Mouse (Mus musculus) A20 (cell line): Measurements from ENCODE around the gene Slc9c1.
"Not testable (repeated sequence)": the region's sequence is repeated elsewhere in the genome, so short reads cannot be mapped to it uniquely, and the experiment has no call there.

Source experiments
- DNase-seq: peaks from one replicate; pipeline ENCODE4 v3.0.0-alpha.2; 2011; ENCODE audit warnings: low read depth, low spot score

Gene Slc9c1

GRCm38 (mm10) chr16:45535009-45535408 is at the start of gene Slc9c1:
Gene Slc9c1, plus strand, starts transcription at chr16:45535309.
- no peak for DNase-seq

DNA sequence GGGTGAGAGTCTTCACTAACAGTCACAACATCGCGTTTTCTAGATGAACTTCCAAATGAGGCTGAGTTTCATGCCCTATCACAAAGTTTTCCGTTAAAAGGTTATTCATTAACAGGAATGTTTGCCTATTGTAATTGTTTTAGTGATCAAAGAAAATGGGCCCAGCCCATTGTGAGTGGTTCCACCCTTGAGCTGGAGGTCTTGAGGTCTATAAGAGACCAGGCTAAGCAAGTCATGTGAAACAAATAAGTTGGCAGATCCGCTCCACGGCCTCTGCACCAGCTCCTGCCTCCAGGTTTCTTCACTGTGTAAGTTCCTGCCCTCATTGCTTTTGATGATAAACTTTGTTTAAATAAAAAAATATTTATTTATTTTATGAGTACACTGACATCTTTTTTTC is 42.2 kb upstream of the Slc9c1 start, which contains the start of gene Gm609:
TSS of gene Gm609 (minus strand) at position 43 of the 400 bp plus-strand sequence.
- DNase-seq, result no peak

DNA sequence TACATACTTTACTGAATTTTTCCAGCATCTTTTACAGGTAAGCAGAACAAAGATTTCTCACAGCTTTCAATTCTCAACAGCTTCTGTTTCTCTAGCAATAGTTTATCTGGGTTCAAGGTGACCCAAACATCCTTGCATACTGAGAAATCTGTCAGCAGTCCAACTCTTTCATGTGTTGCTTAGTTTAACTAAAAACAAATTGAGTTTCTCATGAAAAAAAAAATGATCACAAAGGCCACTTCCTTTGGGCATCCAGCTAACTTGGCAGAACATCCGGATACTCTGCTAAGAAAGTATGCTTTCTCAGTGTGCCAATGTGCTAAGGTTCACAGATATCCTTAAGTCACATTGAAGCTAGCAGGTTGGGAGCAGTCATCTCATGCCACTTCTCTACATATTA is 39.8 kb upstream of the Slc9c1 start:
- DNase-seq, result no peak

- DNase-seq, result no peak
Measured at GRCm38 (mm10) chr16:45525551-45525950, 9.6 kb upstream of the Slc9c1 start.

- no peak for DNase-seq
Measured at GRCm38 (mm10) chr16:45531950-45532349, 3.2 kb upstream of the Slc9c1 start, which contains the start of gene Gm17783. Gene Gm17783, minus strand, starts transcription at chr16:45532050.

- not testable (repeated sequence) for DNase-seq
Measured at GRCm38 (mm10) chr16:45538342-45538741, 3.2 kb downstream of the Slc9c1 start.

GRCm38 (mm10) chr16:45542108-45542507 is 7.0 kb downstream of the Slc9c1 start:
- no peak for DNase-seq

- peak; percentile 22 for DNase-seq
Measured at GRCm38 (mm10) chr16:45544341-45544740, 9.2 kb downstream of the Slc9c1 start.

DNA sequence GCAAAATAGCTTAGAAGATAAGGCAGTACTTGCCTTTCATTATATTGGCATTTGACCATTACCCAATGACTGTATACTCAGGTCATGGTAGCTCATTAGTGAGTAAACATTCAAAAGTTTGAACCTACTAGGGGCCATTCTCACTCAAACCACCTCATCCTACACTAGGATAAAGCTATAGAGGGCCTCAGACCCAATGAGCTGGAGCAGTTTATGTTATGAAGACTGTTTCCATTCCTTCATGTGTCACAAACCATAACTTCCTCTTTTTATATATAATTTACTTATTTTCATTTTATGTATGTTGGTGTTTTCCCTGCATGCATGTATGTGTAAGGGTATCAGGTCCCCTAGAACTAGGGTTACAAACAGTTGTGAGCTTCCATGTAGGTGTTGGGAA is 12.9 kb downstream of the Slc9c1 start:
- peak; percentile 53 for DNase-seq

- DNase-seq, result no peak
Measured at GRCm38 (mm10) chr16:45551579-45551978, 16.5 kb downstream of the Slc9c1 start.

GRCm38 (mm10) chr16:45561747-45562146 is 26.6 kb downstream of the Slc9c1 start:
- no peak for DNase-seq

GRCm38 (mm10) chr16:45572307-45572706 is 37.2 kb downstream of the Slc9c1 start:
- no peak for DNase-seq

GRCm38 (mm10) chr16:45579883-45580282 is 44.8 kb downstream of the Slc9c1 start:
- DNase-seq, result no peak

GRCm38 (mm10) chr16:45582512-45582911 is 47.4 kb downstream of the Slc9c1 start:
- DNase-seq, result peak; percentile 79

GRCm38 (mm10) chr16:45593656-45594055 is 58.5 kb downstream of the Slc9c1 start:
- DNase-seq, result no peak

GRCm38 (mm10) chr16:45595494-45595893 is 60.4 kb downstream of the Slc9c1 start:
- no peak for DNase-seq

- peak; percentile 77 for DNase-seq
Measured at GRCm38 (mm10) chr16:45608481-45608954, 73.4 kb downstream of the Slc9c1 start.

GRCm38 (mm10) chr16:45609300-45609699 is 74.2 kb downstream of the Slc9c1 start:
- peak; percentile 90 for DNase-seq

DNA sequence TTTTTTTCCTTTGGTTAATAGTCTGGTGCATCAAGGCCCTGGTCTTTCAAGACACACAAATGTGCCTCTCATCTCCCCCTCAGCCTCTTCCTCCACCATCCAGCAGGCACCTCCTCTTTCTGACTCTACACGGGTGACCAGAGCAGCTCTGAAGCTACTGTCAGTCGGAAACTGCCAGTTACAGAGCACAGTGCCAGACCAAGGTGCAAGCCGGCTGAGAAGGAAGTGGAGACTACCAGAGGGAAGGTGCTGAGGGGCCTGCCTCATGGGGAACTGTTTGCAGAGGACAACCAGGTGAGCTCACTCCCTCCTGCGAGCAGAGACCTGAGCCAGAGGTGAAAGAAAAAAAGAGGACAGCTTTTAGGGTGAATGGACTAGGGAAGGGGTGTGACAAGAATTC is 75.2 kb downstream of the Slc9c1 start, which contains the start of gene Gcsam:
TSS of gene Gcsam (plus strand) at position 114 of the 400 bp plus-strand sequence.
- peak; percentile 87 for DNase-seq

DNA sequence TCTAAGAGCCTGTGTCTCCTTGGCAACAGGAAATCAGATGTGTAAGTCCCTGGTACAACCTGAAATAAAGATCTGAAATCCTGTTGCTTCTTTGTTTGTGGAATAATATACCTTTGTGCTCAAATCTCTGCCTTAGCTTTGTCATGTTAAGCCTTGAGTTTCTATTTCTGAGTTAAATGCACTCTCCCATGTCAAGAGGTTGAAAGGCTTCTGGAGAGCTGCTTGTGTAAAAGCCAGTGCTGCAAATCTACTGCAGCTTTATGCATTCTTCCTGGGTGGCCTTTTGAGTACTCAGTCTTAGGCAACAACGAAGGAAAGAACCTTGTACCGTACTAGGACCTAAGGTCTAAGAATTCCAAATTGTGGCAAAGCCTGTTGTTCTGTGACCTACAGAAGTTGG is 78.1 kb downstream of the Slc9c1 start:
- DNase-seq, result no peak

DNA sequence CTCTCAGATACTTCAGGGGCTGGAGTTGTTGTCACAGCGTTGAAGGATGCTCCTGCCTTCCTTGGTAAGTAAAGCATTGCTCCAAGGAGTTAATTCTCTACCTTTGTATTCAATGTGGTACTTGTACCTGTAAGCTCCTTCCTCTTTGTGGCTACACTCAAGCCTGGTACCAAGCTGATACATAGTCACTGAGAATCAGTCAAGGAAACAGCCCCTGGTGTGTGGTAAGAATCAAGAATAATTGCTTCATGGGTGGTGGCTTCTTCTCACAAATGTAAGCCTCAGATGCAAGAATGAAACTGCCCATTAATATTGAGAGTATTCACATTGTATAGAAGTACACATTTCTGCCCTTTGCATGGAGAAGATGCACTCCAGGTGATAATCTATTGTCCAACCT is 80.8 kb downstream of the Slc9c1 start:
- DNase-seq, result peak; percentile 69

DNA sequence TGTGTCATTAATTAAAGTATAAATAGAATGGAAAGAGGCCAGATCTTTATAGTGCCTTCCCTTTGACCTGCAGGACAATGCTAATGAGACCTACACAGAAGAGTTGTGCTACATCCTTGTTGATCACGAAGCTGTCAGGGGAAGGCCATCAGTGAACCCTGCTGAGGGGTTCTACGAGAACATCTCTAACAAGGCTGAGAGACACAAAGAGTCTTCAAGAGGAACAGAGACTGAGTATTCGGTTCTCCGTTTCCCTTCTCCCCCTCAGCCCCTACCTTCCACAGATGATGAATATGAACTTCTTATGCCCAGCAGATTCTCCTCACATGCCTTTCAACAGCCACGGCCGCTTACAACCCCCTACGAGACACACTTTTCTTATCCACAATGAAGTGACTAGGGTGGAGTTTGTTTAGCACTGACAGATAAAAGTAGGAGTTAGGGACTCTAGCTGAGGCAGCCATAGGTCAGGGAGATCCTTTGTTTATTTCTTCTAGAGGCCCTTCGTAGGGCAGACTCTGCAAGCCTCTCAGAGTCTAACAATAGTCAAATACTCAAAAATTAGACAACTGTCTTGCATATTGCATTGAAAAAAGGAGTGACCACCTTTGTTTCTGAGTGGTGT is 84.8 kb downstream of the Slc9c1 start:
- DNase-seq, result peak; percentile 73

DNA sequence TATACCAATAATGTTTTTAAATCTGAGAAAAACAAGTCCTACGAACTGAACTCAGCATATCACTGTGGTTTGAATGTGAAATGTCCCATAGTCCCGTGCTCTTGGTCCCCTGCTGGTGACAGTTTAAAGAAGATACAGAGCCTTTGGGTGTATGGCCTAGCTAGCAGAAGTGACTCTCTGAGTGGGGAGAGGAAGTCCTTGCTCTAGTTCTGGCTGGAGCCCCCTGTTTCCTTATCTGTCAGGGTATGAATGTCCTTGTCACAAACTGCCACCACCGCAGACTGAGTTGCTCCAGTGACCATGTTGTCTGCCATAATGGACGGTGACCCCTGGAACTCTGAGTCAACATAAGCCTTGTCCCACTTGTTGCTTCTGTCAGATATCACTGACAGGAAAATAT is 88.1 kb downstream of the Slc9c1 start:
- peak; percentile 80 for DNase-seq
